Mouse (Mus musculus): ENCODE results near the gene Parp2. TPM values are rescaled to one million over a fixed set of nuclear protein-coding genes. Genes with fewer than 3 reads are reported as not detected.
"Not testable (repeated sequence)": the region's sequence is repeated elsewhere in the genome, so short reads cannot be mapped to it uniquely, and the experiment has no call there.

The Parp2 gene
- polyA plus RNA-seq, 1 experiment from 2014 or later = 69.6 TPM

DNA sequence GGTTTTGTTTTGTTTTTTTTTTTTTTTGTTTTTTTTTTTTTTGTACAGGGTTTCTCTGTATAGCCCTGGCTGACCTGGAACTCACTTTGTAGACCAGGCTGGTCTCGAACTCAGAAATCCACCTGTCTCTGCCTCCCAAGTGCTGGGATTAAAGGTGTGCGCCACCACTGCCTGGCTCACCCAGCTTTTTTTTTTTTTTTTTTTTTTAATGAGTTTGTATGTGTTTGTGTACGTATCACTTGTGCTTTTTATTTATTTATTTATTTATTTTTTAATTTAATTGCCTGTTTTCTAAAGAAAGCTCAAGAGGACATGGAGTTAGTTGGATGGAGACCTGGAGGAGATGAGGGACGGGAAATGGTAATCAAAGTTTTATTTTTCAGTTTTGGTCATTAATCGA, 1.2 kb upstream of the Parp2 start:
- peak overlapping the region; percentile 54 for H3K4me2 ChIP-seq (ENCODE audit: low read length)
- not testable (repeated sequence) for H3K27me3 ChIP-seq (replicated peaks; ENCODE audit: control insufficient read depth, insufficient read depth, low read length); H3K36me3 ChIP-seq (ENCODE audit: control insufficient read depth, insufficient read depth, low read length); DNase-seq (ENCODE audit: low spot score); H3K4me3 ChIP-seq (ENCODE audit: low read depth, low read length); ATAC-seq (replicated peaks; ENCODE audit: low FRiP score, low TSS enrichment, low read depth); H3K9ac ChIP-seq (ENCODE audit: low read length); H3K27ac ChIP-seq (ENCODE audit: low read depth); H3K9me3 ChIP-seq (ENCODE audit: control insufficient read depth, low read length); H3K4me1 ChIP-seq (replicated peaks; ENCODE audit: control insufficient read depth, insufficient read depth, low read length)
- 86% methylated on average over 5 of the region's 5 CpGs for WGBS

DNA sequence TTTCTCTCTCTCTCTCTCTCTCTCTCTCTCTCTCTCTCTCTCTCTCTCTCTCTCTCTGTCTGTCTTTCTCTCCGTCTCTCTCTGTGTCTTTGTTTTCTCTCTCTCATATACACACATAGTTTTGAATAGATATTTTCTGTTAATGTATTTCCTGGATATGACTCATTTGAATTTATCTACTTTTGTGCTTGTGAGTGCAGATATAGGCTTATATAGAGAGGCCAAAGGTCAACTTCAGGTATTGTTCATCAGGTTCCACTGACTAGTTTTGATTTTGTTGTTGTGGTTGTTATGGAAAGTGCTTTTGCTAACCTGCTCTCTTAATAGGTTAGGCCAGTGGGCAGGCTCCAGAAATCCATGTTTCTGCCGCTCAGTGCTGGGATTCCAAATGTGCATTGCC, 5.4 kb downstream of the Parp2 start:
- DNase-seq (ENCODE audit: low spot score) (no peak), ATAC-seq (replicated peaks; ENCODE audit: low FRiP score, low TSS enrichment, low read depth) (no peak)
- no peaks in the 10 kb centered on the region for H3K9me3 ChIP-seq (ENCODE audit: control insufficient read depth, low read length)
- H3K4me2 ChIP-seq (ENCODE audit: low read length) = no peak overlapping the region
- peaks cover 61% of the 10 kb centered on the region for H3K36me3 ChIP-seq (ENCODE audit: control insufficient read depth, insufficient read depth, low read length)
- no peak overlapping the region for H3K27ac ChIP-seq (ENCODE audit: low read depth)
- no peaks in the 10 kb centered on the region; the same call in 1 of the 2 replicates for H3K4me1 ChIP-seq (replicated peaks; ENCODE audit: control insufficient read depth, insufficient read depth, low read length)
- no peaks in the 10 kb centered on the region for H3K27me3 ChIP-seq (replicated peaks; ENCODE audit: control insufficient read depth, insufficient read depth, low read length)
- 95% methylated on average over 2 of the region's 2 CpGs for WGBS
- H3K4me3 ChIP-seq (ENCODE audit: low read depth, low read length) = no peak overlapping the region
- no peak overlapping the region for H3K9ac ChIP-seq (ENCODE audit: low read length)

DNA sequence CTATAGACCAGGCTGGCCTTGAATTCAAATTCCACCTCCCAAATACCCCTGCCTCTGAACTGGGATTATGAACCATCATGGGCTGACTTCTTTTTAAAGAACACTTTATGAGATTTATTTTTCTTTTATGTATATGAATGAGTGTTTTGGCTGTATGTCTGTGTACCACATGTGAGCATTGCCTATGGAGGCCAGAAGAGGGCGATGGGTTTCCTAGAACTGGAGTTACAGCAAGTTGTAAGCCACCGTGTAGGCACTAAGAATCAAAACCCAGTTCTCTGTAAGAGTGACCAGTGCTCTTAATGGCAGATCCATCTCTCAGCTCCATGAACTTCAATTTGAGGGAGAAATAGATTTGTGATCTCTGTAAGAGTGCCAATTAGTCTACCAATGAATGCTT, 15.6 kb downstream of the Parp2 start:
- Histone ChIP-seq H3K9ac (ENCODE audit: low read length) (no peak overlapping the region), H3K4me2 (ENCODE audit: low read length) (no peak overlapping the region), H3K4me1 (replicated peaks; ENCODE audit: control insufficient read depth, insufficient read depth, low read length) (no peaks in the 10 kb centered on the region), H3K27ac (ENCODE audit: low read depth) (no peak overlapping the region), H3K4me3 (ENCODE audit: low read depth, low read length) (no peak overlapping the region), H3K27me3 (replicated peaks; ENCODE audit: control insufficient read depth, insufficient read depth, low read length) (no peaks in the 10 kb centered on the region), H3K9me3 (ENCODE audit: control insufficient read depth, low read length) (no peaks in the 10 kb centered on the region), H3K36me3 (ENCODE audit: control insufficient read depth, insufficient read depth, low read length) (peaks cover 55% of the 10 kb centered on the region)
- 76% methylated on average over 2 of the region's 2 CpGs for WGBS
- no peak for ATAC-seq (replicated peaks; ENCODE audit: low FRiP score, low TSS enrichment, low read depth)
- no peak for DNase-seq (ENCODE audit: low spot score)

DNA sequence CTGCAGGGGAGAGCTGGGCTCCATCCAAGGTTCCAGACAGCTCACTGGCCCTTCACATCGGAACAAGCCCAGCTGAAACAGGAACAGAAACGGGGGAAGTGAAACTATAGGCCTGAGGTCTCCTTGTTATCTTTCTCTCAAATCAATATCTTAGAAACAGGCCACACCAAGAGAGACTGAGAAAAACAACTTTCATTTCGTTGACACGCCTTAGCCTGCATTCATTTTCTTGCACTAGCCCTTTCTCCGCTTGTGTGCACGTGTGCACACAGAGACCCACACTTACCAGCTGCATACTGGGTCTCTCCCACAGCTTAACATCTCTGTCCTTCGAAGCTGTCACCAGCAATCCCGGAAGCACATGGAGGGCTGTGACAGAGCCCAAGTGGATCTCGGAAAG, 16.6 kb downstream of the Parp2 start:
- Histone ChIP-seq H3K4me2 (ENCODE audit: low read length) (no peak overlapping the region), H3K9ac (ENCODE audit: low read length) (no peak overlapping the region), H3K27ac (ENCODE audit: low read depth) (no peak overlapping the region), H3K36me3 (ENCODE audit: control insufficient read depth, insufficient read depth, low read length) (peaks cover 57% of the 10 kb centered on the region), H3K9me3 (ENCODE audit: control insufficient read depth, low read length) (no peaks in the 10 kb centered on the region), H3K4me1 (replicated peaks; ENCODE audit: control insufficient read depth, insufficient read depth, low read length) (no peaks in the 10 kb centered on the region), H3K4me3 (ENCODE audit: low read depth, low read length) (no peak overlapping the region), H3K27me3 (replicated peaks; ENCODE audit: control insufficient read depth, insufficient read depth, low read length) (no peaks in the 10 kb centered on the region)
- no peak for DNase-seq (ENCODE audit: low spot score)
- whole genome bisulfite sequencing = 82% methylated on average over 9 of the region's 9 CpGs
- no peak for ATAC-seq (replicated peaks; ENCODE audit: low FRiP score, low TSS enrichment, low read depth)

DNA sequence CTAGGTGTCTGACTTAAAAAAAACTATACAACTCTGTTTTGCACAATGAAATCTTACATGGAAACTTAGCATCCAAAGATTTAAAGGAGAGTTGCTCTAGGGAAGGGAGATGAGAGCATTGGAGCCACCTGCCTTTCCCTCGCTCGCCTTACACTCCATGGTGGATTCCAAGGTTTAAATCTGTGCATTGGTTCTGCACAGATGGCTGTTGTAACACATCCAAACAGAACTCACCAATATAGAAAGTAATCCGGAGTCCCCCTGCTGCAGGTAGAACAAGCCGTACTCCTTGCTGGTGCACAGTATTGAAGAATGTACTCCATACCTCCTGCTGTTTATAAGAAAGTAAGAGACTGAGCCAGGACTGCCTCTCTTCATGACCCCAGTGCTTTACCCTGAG, 18.9 kb downstream of the Parp2 start:
- Histone ChIP-seq H3K27ac (ENCODE audit: low read depth) (no peak overlapping the region), H3K9ac (ENCODE audit: low read length) (no peak overlapping the region), H3K9me3 (ENCODE audit: control insufficient read depth, low read length) (no peaks in the 10 kb centered on the region), H3K27me3 (replicated peaks; ENCODE audit: control insufficient read depth, insufficient read depth, low read length) (no peaks in the 10 kb centered on the region), H3K36me3 (ENCODE audit: control insufficient read depth, insufficient read depth, low read length) (peaks cover 33% of the 10 kb centered on the region), H3K4me1 (replicated peaks; ENCODE audit: control insufficient read depth, insufficient read depth, low read length) (no peaks in the 10 kb centered on the region), H3K4me2 (ENCODE audit: low read length) (no peak overlapping the region), H3K4me3 (ENCODE audit: low read depth, low read length) (no peak overlapping the region)
- DNase-seq (ENCODE audit: low spot score) (no peak), ATAC-seq (replicated peaks; ENCODE audit: low FRiP score, low TSS enrichment, low read depth) (no peak)
- WGBS = 88% methylated on average over 4 of the region's 4 CpGs

DNA sequence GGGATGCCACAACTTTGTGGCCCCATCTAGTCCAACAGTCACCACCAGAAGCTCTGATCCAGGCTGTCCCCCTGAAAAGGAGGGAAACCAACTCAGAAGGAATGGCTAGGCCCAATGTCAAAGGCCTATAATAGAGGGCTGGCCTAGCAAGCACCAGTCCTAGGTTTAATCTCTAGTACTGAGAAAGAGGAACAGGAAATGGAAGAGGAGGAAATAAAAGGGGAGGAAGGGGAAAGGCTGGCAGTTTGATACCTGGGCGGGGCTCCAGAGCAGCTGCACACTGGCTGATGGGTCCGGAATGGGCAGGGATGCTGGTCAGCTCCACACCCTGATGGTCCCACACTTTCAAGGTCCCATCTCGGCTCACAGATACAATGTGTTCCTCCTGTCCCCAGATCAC, 22.2 kb downstream of the Parp2 start:
- DNase-seq (ENCODE audit: low spot score) (no peak), ATAC-seq (replicated peaks; ENCODE audit: low FRiP score, low TSS enrichment, low read depth) (no peak)
- no peaks in the 10 kb centered on the region for H3K9me3 ChIP-seq (ENCODE audit: control insufficient read depth, low read length)
- no peak overlapping the region for H3K4me3 ChIP-seq (ENCODE audit: low read depth, low read length)
- H3K27ac ChIP-seq (ENCODE audit: low read depth) = no peak overlapping the region
- no peak overlapping the region for H3K9ac ChIP-seq (ENCODE audit: low read length)
- no peaks in the 10 kb centered on the region for H3K4me1 ChIP-seq (replicated peaks; ENCODE audit: control insufficient read depth, insufficient read depth, low read length)
- no peaks in the 10 kb centered on the region for H3K27me3 ChIP-seq (replicated peaks; ENCODE audit: control insufficient read depth, insufficient read depth, low read length)
- H3K4me2 ChIP-seq (ENCODE audit: low read length) = no peak overlapping the region
- 71% methylated on average over 3 of the region's 3 CpGs for whole genome bisulfite sequencing
- H3K36me3 ChIP-seq (ENCODE audit: control insufficient read depth, insufficient read depth, low read length) = peaks cover 12% of the 10 kb centered on the region

DNA sequence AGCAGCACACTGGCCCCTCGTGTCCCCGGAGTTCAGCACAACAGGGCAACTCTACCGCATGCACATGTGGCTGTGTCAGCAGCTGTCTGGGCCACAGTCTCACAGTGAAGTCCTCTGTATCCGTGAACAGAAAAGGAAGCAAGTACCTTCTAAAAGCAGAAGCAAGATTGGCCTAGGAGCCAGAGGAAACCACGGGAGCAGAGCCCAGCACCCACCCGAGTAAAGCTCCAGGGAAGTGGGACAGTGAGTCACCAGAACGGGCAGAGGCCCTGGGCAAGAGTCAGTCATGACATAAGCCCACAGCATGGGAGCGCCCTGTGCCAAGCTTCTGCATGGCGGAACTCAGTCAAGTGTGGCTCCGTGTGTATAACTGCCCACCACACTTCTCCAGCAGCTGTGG, 26.3 kb downstream of the Parp2 start:
- Histone ChIP-seq H3K27me3 (replicated peaks; ENCODE audit: control insufficient read depth, insufficient read depth, low read length) (no peaks in the 10 kb centered on the region), H3K27ac (ENCODE audit: low read depth) (peak overlapping the region; percentile 4; the same call in 1 of the 2 replicates), H3K36me3 (ENCODE audit: control insufficient read depth, insufficient read depth, low read length) (peaks cover 3% of the 10 kb centered on the region; the same call in 1 of the 2 replicates), H3K4me3 (ENCODE audit: low read depth, low read length) (no peak overlapping the region), H3K4me2 (ENCODE audit: low read length) (no peak overlapping the region), H3K9me3 (ENCODE audit: control insufficient read depth, low read length) (no peaks in the 10 kb centered on the region), H3K4me1 (replicated peaks; ENCODE audit: control insufficient read depth, insufficient read depth, low read length) (no peaks in the 10 kb centered on the region), H3K9ac (ENCODE audit: low read length) (no peak overlapping the region)
- DNase-seq (ENCODE audit: low spot score) (no peak), ATAC-seq (replicated peaks; ENCODE audit: low FRiP score, low TSS enrichment, low read depth) (no peak)
- WGBS = 85% methylated on average over 10 of the region's 10 CpGs

DNA sequence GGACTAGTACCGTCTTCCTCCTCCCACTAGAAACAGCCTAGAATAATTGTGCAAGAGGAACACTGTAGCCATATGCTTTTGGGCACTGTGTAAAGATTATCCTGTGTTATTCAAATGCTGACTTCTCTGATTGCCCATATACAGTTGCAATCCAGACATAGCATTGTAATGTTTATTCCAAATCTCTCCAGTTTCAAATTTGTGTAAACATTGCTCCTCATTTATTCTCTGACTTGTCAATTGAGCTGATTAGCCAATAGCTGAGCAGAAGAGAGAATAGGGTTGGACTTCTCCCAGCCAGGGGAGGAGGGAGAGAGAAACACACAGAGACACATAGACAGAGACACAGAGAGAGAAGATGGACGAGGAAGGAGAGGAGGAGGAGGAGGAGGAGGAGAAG, 26.8 kb downstream of the Parp2 start:
- no peaks in the 10 kb centered on the region for H3K27me3 ChIP-seq (replicated peaks; ENCODE audit: control insufficient read depth, insufficient read depth, low read length)
- DNase-seq (ENCODE audit: low spot score) = no peak
- no peaks in the 10 kb centered on the region; the same call in 1 of the 2 replicates for H3K36me3 ChIP-seq (ENCODE audit: control insufficient read depth, insufficient read depth, low read length)
- no peaks in the 10 kb centered on the region for H3K9me3 ChIP-seq (ENCODE audit: control insufficient read depth, low read length)
- H3K9ac ChIP-seq (ENCODE audit: low read length) = no peak overlapping the region
- no peak for ATAC-seq (replicated peaks; ENCODE audit: low FRiP score, low TSS enrichment, low read depth)
- H3K4me1 ChIP-seq (replicated peaks; ENCODE audit: control insufficient read depth, insufficient read depth, low read length) = no peaks in the 10 kb centered on the region
- H3K4me2 ChIP-seq (ENCODE audit: low read length) = no peak overlapping the region
- 47% methylated on average over 2 of the region's 2 CpGs for WGBS
- H3K27ac ChIP-seq (ENCODE audit: low read depth) = peak overlapping the region; percentile 4; the same call in 1 of the 2 replicates
- H3K4me3 ChIP-seq (ENCODE audit: low read depth, low read length) = 0 out of 2 replicates have a peak overlapping the region, but pooled peaks have one; percentile 4

DNA sequence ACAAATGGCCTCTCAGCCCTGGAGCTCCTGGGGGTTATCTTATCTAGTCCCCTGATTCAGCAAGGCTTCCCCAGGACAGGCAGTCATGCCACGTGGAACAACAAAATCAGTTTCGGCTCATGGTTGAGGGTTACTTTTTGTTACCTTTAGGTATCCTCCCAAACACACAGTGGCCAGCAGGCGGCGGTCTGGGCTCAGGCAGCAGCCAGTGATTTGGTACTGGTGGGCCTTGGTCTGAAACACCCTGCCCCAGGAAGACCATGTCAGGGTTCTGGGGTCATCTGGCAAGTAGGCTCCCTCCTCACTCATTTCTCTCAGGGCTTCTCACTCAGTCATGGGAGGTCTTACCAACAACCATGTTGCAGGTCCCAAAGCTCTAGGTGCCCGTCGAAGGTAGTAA, 29.6 kb downstream of the Parp2 start:
- Histone ChIP-seq H3K27me3 (replicated peaks; ENCODE audit: control insufficient read depth, insufficient read depth, low read length) (no peaks in the 10 kb centered on the region), H3K4me2 (ENCODE audit: low read length) (no peak overlapping the region), H3K9ac (ENCODE audit: low read length) (no peak overlapping the region), H3K4me3 (ENCODE audit: low read depth, low read length) (no peak overlapping the region), H3K9me3 (ENCODE audit: control insufficient read depth, low read length) (no peaks in the 10 kb centered on the region), H3K36me3 (ENCODE audit: control insufficient read depth, insufficient read depth, low read length) (no peaks in the 10 kb centered on the region; the same call in 1 of the 2 replicates), H3K4me1 (replicated peaks; ENCODE audit: control insufficient read depth, insufficient read depth, low read length) (no peaks in the 10 kb centered on the region), H3K27ac (ENCODE audit: low read depth) (no peak overlapping the region)
- no peak for DNase-seq (ENCODE audit: low spot score)
- WGBS = 69% methylated on average over 6 of the region's 6 CpGs
- ATAC-seq (replicated peaks; ENCODE audit: low FRiP score, low TSS enrichment, low read depth) = no peak
